Mouse (Mus musculus): ENCODE measurements around the gene Slx4ip. TPM values are rescaled to one million over a fixed set of nuclear protein-coding genes. Genes with fewer than 3 reads are reported as not detected.

The Slx4ip gene
- polyA plus RNA-seq, 1 experiment from 2014 or later, result 7.4 TPM

- Histone ChIP-seq H3K9me3 (replicated peaks) (no peaks in the 10 kb centered on the region), H3K27ac (peak overlapping the region; percentile 1; the same call in 1 of the 2 replicates), H3K27me3 (ENCODE audit: low read depth, poor library complexity, severe bottlenecking) (peaks cover 11% of the 10 kb centered on the region; the same call in 1 of the 2 replicates), H3K4me3 (no peak overlapping the region), H3K4me1 (peaks cover 50% of the 10 kb centered on the region), H3K36me3 (peaks cover 55% of the 10 kb centered on the region)
- DNase-seq (ENCODE audit: low spot score), result no peak
- WGBS, result 41% methylated on average over 5 of the region's 5 CpGs
Measured at GRCm38 (mm10) chr2:137101074-137101473, 210.1 kb downstream of the Slx4ip start.

GRCm38 (mm10) chr2:137107203-137107602, 216.2 kb downstream of the Slx4ip start:
- H3K27ac ChIP-seq, result no peak overlapping the region
- peaks cover 46% of the 10 kb centered on the region for H3K4me1 ChIP-seq
- 86% methylated on average over 4 of the region's 4 CpGs for WGBS
- no peaks in the 10 kb centered on the region for H3K9me3 ChIP-seq (replicated peaks)
- H3K36me3 ChIP-seq, result peaks cover 44% of the 10 kb centered on the region
- DNase-seq (ENCODE audit: low spot score), result no peak
- peaks cover 29% of the 10 kb centered on the region for H3K27me3 ChIP-seq (ENCODE audit: low read depth, poor library complexity, severe bottlenecking)
- H3K4me3 ChIP-seq, result no peak overlapping the region

- no peaks in the 10 kb centered on the region for H3K9me3 ChIP-seq (replicated peaks)
- WGBS, result 74% methylated on average over 8 of the region's 8 CpGs
- H3K27ac ChIP-seq, result no peak overlapping the region
- peaks cover 44% of the 10 kb centered on the region for H3K36me3 ChIP-seq
- H3K4me1 ChIP-seq, result peaks cover 54% of the 10 kb centered on the region
- H3K4me3 ChIP-seq, result no peak overlapping the region
- peaks cover 29% of the 10 kb centered on the region for H3K27me3 ChIP-seq (ENCODE audit: low read depth, poor library complexity, severe bottlenecking)
- no peak for DNase-seq (ENCODE audit: low spot score)
Measured at GRCm38 (mm10) chr2:137107946-137108345, 216.9 kb downstream of the Slx4ip start.

GRCm38 (mm10) chr2:137109321-137110213, 218.5 kb downstream of the Slx4ip start:
- DNase-seq (ENCODE audit: low spot score), result no peak
- H3K9me3 ChIP-seq (replicated peaks), result no peaks in the 10 kb centered on the region
- 81% methylated on average over 15 of the region's 15 CpGs for WGBS
- no peak overlapping the region for H3K4me3 ChIP-seq
- H3K36me3 ChIP-seq, result peaks cover 29% of the 10 kb centered on the region
- no peak overlapping the region for H3K27ac ChIP-seq
- peaks cover 70% of the 10 kb centered on the region for H3K4me1 ChIP-seq
- H3K27me3 ChIP-seq (ENCODE audit: low read depth, poor library complexity, severe bottlenecking), result peaks cover 30% of the 10 kb centered on the region

DNA sequence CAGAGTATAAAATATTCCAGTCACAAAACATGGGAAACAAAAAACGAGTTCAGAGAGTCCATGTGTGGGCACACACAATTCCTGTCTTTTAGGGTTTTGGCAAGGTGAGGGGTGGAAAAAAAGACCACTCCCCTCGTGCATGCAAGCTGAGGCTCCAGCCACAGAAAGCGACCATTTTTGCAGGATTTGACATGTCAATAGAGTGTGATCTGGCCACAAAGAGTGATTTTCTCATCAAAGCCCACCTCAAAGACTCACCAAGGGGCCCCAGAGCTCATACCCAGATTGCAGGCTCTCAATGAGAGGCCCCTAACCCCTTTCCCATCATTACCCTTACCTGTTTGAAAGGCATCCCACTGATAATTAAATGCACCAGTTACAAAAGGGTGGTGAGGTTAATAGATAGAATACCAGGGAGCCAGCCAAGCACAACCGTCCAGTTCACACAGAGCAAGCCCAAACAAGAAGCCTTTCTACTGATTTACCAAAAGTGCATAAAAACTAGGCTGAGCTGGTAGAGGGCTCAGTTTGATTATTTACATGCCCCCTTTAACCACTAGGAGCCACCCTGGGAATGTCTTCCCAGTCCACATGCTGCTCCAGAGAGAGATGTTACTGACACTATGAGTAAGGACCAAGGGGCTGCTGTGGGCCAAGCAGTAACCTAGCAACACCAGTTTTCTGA, 219.3 kb downstream of the Slx4ip start:
- no peak for DNase-seq (ENCODE audit: low spot score)
- H3K4me1 ChIP-seq, result peaks cover 78% of the 10 kb centered on the region
- no peaks in the 10 kb centered on the region for H3K9me3 ChIP-seq (replicated peaks)
- peaks cover 22% of the 10 kb centered on the region for H3K36me3 ChIP-seq
- no peak overlapping the region for H3K4me3 ChIP-seq
- WGBS, result 52% methylated on average over 4 of the region's 4 CpGs
- no peak overlapping the region for H3K27ac ChIP-seq
- peaks cover 38% of the 10 kb centered on the region for H3K27me3 ChIP-seq (ENCODE audit: low read depth, poor library complexity, severe bottlenecking)

DNA sequence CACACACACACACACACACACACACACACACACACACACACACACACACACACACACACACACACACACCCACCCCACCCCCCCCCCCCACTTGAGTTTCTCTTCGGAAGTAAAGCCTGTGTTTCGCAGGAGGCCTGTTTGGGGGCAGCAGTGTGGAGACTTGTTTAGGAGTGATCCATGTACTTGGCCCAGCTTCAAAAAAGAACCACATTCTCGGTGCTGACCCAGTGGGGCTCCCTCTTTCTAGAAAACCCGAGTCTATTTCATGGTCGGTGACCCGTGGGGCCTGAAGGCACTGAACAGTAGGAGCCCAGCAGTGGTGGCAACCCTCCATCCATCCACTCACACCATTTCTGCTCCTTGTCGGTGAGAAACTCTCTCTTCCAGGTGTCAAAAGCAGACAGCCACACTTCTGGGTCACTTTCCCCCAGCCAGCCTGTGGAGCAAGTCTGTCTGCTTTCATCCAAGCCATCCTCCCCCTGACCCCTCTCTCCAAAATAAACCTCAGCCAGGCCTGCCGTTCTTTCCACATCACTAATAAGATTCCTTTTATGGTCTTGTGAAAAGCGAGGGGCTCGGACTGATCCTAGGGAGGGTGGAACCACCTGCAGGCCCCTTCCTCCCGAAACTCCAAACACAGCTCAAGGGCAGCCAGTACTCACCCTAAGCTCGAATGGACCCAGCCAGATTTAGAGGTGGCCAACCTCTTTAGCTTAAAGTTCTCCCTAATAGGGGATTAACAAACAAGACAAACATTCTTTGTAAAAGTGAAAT, 222.5 kb downstream of the Slx4ip start:
- peak overlapping the region; percentile 97 for H3K27ac ChIP-seq
- H3K9me3 ChIP-seq (replicated peaks), result no peaks in the 10 kb centered on the region
- 16% methylated on average over 12 of the region's 12 CpGs for WGBS
- peaks cover 45% of the 10 kb centered on the region for H3K27me3 ChIP-seq (ENCODE audit: low read depth, poor library complexity, severe bottlenecking)
- H3K36me3 ChIP-seq, result peaks cover 7% of the 10 kb centered on the region; the same call in 1 of the 2 replicates
- peak overlapping the region; percentile 78 for H3K4me3 ChIP-seq
- peak; percentile 45 for DNase-seq (ENCODE audit: low spot score)
- peaks cover 87% of the 10 kb centered on the region for H3K4me1 ChIP-seq

DNA sequence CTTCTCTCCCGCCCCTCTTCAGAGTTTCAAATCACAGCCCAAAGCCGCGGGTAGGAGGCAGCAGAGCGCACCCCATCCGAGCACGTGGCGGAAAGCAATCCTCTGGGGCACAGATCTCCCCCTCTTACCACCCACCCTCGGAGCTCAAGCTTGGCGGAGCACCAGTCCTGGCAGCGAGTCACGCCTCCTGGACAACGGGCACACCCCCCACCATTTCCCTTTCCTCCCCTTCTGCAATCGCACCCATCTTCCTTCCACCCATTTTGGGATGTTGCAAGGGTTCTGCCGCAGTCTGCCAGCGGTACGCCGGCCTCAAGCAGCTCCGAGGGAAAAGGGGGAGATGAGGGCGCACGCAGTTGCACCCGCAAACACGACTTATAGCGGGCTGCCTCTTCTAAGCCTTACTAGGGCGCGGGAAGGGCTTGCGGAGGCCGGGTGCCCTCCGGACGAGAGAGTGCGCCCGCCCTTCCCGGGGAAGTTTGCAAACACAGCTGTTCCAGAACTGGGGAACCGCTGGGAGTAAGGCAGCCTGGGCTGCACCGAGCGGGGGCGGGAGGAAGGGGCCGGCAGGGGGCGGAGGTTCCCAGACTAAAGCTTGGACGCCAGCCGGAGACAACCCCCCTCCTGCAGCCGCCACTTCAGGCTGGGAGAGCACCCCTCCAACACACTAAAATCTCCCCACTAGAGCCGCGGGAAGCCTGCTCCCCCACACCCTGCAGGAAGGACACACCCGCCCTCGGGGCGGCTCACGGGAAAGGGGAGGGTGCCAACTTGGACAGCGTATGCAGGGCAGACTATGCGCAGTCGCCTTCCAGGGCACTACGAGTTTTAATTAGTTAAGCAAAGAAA, 223.5 kb downstream of the Slx4ip start:
- H3K27me3 ChIP-seq (ENCODE audit: low read depth, poor library complexity, severe bottlenecking), result peaks cover 51% of the 10 kb centered on the region
- peaks cover 78% of the 10 kb centered on the region for H3K4me1 ChIP-seq
- peak overlapping the region; percentile 78 for H3K4me3 ChIP-seq
- no peaks in the 10 kb centered on the region for H3K9me3 ChIP-seq (replicated peaks)
- peak; percentile 78 for DNase-seq (ENCODE audit: low spot score)
- H3K27ac ChIP-seq, result peak overlapping the region; percentile 97
- H3K36me3 ChIP-seq, result peaks cover 6% of the 10 kb centered on the region; the same call in 1 of the 2 replicates
- under 1% methylated on average over 51 of the region's 51 CpGs for WGBS

GRCm38 (mm10) chr2:137115241-137116024, 224.4 kb downstream of the Slx4ip start:
- Histone ChIP-seq H3K4me1 (peaks cover 68% of the 10 kb centered on the region), H3K9me3 (replicated peaks) (no peaks in the 10 kb centered on the region), H3K4me3 (peak overlapping the region; percentile 78), H3K36me3 (no peaks in the 10 kb centered on the region), H3K27me3 (ENCODE audit: low read depth, poor library complexity, severe bottlenecking) (peaks cover 44% of the 10 kb centered on the region), H3K27ac (peak overlapping the region; percentile 97)
- peak; percentile 60 for DNase-seq (ENCODE audit: low spot score)
- WGBS, result under 1% methylated on average over 40 of the region's 40 CpGs

GRCm38 (mm10) chr2:137116025-137116674, 225.1 kb downstream of the Slx4ip start, which contains the start of gene Jag1:
TSS of gene Jag1 (minus strand) at chr2:137116644.
- WGBS, result under 1% methylated on average over 59 of the region's 59 CpGs

GRCm38 (mm10) chr2:137116675-137117320, 225.8 kb downstream of the Slx4ip start:
- H3K4me1 ChIP-seq, result peaks cover 55% of the 10 kb centered on the region
- WGBS, result under 1% methylated on average over 61 of the region's 61 CpGs

More at GRCm38 (mm10) chr2:137116025-137116674, 225.1 kb downstream of the Slx4ip start, which contains the start of gene Jag1:
- H3K4me1 ChIP-seq, result peaks cover 61% of the 10 kb centered on the region
- peaks cover 41% of the 10 kb centered on the region for H3K27me3 ChIP-seq (ENCODE audit: low read depth, poor library complexity, severe bottlenecking)
- H3K36me3 ChIP-seq, result no peaks in the 10 kb centered on the region
- H3K9me3 ChIP-seq (replicated peaks), result no peaks in the 10 kb centered on the region
- DNase-seq (ENCODE audit: low spot score), result peak; percentile 75
- peak within 1 kb of the TSS; percentile 78 for H3K4me3 ChIP-seq
- peak within 1 kb of the TSS; percentile 97 for H3K27ac ChIP-seq

More at GRCm38 (mm10) chr2:137116675-137117320, 225.8 kb downstream of the Slx4ip start:
- Histone ChIP-seq H3K27me3 (ENCODE audit: low read depth, poor library complexity, severe bottlenecking) (peaks cover 40% of the 10 kb centered on the region), H3K36me3 (no peaks in the 10 kb centered on the region), H3K9me3 (replicated peaks) (no peaks in the 10 kb centered on the region), H3K27ac (peak overlapping the region; percentile 97), H3K4me3 (peak overlapping the region; percentile 78)
- peak; percentile 92 for DNase-seq (ENCODE audit: low spot score)

Data from limb, embryonic 10.5 days (tissue).